Mouse (Mus musculus) frontal cortex, postnatal 10 days (tissue): ENCODE measurements around the gene Satb1.

Experiments used
- DNase-seq, 2 experiments: peaks; one replicate each; pipeline ENCODE4 v3.0.0; 2022; ENCODE audit warnings: low spot score in 2 of 2, mixed read lengths in 1 of 2

The Satb1 gene

GRCm38 (mm10) chr17:51777813-51778212 lies 55.3 kb downstream of the Satb1 start:
- no peak for DNase-seq

GRCm38 (mm10) chr17:51775070-51775881 lies 57.8 kb downstream of the Satb1 start:
- no peak for DNase-seq

- no peak for DNase-seq
Observed at GRCm38 (mm10) chr17:51763600-51763999, 69.5 kb downstream of the Satb1 start.

- no peak for DNase-seq
Observed at GRCm38 (mm10) chr17:51762503-51762902, 70.6 kb downstream of the Satb1 start.

- DNase-seq = no peak
Observed at GRCm38 (mm10) chr17:51760997-51761655, 72.0 kb downstream of the Satb1 start.

- no peak for DNase-seq
Observed at GRCm38 (mm10) chr17:51760251-51760887, 72.7 kb downstream of the Satb1 start.

- no peak for DNase-seq
Observed at GRCm38 (mm10) chr17:51759509-51759908, 73.6 kb downstream of the Satb1 start.

- DNase-seq = no peak
Observed at GRCm38 (mm10) chr17:51752142-51752541, 80.9 kb downstream of the Satb1 start.

GRCm38 (mm10) chr17:51747204-51747603 lies 85.9 kb downstream of the Satb1 start:
- no peak for DNase-seq

- peak in 1 of 2 experiments; percentile 11 for DNase-seq
Observed at GRCm38 (mm10) chr17:51742502-51742901, 90.6 kb downstream of the Satb1 start.

GRCm38 (mm10) chr17:51741126-51741525 lies 92.0 kb downstream of the Satb1 start:
- no peak for DNase-seq

GRCm38 (mm10) chr17:51740246-51740645 lies 92.8 kb downstream of the Satb1 start:
- DNase-seq = no peak

GRCm38 (mm10) chr17:51724486-51724885 lies 108.6 kb downstream of the Satb1 start:
- no peak for DNase-seq

GRCm38 (mm10) chr17:51695711-51696110 lies 137.4 kb downstream of the Satb1 start:
- no peak for DNase-seq

- no peak for DNase-seq
Observed at GRCm38 (mm10) chr17:51695271-51695670, 137.8 kb downstream of the Satb1 start.

- no peak for DNase-seq
Observed at GRCm38 (mm10) chr17:51690526-51690925, 142.6 kb downstream of the Satb1 start.

- no peak for DNase-seq
Observed at GRCm38 (mm10) chr17:51687226-51687625, 145.9 kb downstream of the Satb1 start.
